Mouse (Mus musculus): ENCODE data around the gene Gpr3.

Gpr3 gene

DNA sequence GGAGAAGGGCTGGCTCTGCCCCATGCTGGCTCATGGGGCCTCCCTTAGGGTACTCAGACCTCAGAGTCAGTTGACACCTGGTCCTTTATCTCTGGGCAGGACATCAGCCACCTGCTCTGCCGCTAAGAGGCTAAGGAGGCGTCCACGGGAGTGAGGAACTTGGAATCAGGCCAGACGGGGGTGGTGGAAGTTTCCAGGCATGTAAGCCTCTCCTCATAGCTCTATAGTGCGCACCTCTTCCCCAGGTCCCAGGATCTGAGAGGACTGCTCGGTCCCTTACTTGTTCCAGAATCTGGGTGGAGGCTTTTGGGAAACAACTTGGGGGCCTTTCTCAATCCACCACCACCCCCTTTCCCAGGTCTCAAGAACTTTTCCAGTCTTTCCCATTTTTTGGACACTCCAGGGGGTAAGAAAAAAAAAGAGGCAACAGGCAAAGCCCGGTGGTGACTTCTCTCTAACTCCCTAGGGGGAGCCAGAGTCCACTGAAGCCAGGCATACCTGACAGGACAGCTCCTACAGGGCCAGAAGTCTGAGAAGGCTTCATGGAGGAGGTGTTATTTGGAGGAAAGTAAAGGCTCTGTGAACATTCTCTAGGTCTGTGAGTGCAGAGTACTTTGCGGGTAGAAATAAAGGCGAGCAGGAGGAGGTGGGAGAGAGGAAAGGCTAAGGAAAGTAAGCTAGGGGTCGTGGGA, 21.1 kb upstream of the Gpr3 start:
- DNase-seq (ENCODE audit: low read depth, low spot score) = no peak

DNA sequence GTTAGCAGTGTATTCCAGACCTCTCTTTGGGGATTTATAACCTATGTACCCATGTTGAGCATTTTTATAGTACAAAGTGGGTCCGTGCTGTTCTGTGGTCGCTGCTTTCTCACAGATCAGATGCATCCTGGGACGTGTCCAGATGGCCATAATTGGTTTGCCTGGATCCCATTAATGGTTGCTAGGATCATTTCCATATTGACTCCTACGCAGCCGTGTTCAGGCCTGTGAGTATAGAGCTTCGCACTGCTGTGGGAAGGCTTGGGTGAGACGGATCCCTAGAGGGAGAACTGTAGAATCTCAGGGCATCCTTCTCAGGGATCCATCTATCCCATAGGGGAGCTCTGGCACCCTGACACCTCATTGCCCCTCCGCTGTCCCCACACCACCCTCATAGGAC, 17.2 kb upstream of the Gpr3 start:
- no peak for DNase-seq (ENCODE audit: low read depth, low spot score)

DNA sequence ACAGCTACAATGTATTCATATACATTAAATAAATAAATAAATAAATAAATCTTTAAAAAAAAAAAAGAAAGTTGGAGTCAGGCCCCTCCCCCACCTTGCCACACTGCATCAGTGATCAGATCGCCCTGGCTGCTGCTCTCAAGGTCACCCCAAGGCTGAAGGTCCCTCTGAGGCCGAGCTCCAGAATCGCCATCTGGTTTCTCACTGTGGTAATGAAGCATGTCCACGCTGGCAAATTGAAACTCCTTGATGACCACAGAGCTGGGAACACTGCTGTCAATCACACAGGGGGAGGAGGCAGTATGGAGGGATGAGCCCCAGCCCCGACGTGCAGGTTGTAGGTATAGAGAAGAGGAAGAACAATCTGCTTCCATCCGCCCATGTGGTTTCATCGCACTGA, 15.3 kb upstream of the Gpr3 start:
- DNase-seq (ENCODE audit: low read depth, low spot score) = no peak

DNA sequence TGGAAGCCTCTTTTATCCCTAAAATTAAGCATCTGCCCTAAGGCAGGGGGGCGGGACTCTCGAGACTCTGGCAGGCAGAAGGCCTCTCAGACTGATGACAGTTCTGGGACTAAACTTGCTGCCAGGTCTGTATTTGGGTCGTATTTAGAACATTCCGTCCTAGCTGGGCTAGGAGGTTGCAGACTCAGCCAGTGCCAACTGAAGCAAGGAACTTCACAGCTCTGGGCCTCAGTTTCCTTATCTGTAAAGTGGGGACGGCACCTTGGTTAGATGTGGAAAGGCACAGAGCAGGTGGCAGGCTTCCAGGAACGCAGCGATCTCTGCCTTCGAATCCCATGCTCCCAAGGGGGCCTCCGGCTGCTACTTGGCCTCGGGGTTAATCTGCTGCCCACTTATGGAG, 13.7 kb upstream of the Gpr3 start:
- DNase-seq (ENCODE audit: low read depth, low spot score) = no peak

DNA sequence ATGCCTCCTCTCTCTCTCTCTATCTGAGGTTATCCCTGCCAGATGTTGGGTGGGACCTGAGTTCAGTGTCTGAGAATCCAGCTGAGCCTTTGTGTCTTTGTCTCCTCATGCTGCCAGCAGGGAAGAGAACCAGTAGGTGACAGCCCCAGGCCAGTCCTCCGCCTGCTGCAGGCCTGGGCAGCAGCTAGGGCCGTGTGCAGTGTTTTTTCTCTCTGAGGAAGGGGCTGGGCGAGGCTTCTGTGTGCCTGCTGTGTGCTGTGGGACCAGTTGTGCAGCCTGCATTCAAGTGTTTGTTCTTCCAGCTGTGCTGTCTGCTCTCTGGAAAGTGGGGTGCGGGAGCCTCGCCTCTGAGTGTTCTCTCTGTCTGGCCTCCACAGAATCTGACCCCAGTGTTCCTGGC, 11.5 kb upstream of the Gpr3 start:
- DNase-seq (ENCODE audit: low read depth, low spot score) = no peak

DNA sequence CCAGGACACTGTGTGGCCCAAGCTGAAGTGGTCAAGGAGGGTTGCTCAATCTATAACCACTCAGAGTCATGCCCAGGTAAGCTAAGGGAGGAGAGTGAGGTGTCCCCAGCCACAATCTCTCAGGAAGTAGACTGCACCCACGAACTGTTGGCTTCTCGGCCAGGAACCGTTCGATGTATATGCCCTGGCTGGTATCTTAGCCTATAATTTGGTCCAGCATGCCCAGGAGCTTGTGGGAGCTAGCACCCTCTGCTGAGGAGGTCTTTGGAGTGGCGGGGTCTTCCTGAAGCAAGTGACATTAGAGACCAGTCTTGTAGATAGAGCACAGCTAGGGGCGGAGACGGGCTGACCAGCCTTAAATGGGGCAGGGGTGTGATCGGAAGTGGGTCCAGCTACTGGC, 9.4 kb upstream of the Gpr3 start:
- no peak for DNase-seq (ENCODE audit: low read depth, low spot score)

DNA sequence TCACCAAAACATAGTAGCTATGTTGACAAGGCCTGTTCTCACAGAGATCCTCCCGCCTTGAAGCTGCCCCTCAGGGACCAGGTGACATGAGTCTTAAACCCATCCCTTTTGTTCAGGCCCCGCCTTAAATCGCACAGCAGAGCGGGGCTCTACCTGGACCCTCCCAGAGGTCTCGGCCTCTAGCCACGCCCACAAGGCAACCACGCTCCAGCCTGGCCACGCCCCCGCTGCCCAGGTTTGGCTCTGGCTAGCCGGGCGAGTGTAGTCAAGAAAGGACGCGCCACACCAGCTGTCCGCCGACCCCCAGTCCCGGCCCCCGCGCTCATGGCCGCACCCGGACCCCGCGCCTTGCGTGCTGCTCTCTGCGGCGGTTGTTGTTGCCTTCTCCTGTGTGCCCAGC, 8.3 kb upstream of the Gpr3 start:
- DNase-seq (ENCODE audit: low read depth, low spot score) = no peak

DNA sequence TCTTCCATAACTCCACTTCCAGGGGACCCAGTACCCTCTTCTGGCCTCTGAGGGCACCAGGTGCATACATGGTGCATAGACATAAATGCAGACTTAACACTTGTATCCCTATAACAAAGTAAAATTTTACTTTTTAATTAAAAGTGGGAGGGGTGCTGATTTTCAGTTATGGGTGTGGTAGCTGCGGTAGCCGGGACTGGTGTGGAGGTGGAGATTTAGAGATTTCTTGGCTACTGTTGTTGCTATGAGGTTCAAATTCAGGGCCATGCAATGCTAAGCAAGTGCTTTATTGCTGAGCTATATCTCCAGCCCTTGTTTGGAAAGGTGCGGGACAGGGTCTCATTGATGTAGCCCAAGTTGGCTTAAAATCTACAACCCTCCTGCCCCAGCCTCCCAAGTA, 6.4 kb upstream of the Gpr3 start:
- DNase-seq (ENCODE audit: low read depth, low spot score) = no peak

DNA sequence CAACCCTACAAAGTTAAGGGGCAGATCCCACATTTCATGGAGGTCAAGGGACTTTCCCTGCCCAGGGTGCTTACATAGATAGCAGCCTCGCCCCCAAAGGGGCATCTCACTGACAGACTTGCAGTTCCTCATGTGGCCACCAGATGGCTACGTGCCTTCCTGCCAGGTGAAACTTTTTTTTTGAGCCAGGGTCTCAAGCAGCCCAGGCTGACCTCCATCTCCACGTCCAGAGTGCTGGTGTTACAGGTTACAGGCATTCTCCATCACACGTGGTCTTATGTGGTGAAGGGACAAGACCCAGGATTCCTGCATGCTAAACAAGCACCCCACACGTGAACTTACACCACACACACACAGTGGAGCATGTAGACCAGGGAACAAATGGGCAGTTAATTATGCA, 5.3 kb upstream of the Gpr3 start:
- DNase-seq (ENCODE audit: low read depth, low spot score) = no peak

DNA sequence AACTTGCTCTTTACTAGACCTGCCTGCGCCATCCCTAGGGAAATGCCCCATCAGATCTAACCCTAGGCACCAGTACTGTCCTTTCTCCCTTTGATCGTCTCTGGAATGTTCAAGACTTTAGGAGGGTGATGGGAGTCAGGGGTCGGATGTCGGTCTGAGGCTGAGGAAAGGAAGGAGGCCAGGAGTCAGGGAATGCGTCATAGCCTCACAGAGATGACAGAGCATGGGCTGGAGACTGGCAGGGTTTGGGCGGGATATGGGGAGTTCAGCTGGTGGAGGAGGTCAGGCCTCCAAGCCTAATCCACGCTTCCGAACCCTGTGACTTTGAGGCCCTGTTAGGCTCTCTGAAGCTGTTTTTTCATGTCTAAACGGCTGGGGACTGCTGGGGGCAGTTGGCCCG, 1.3 kb upstream of the Gpr3 start:
- no peak for DNase-seq (ENCODE audit: low read depth, low spot score)

DNA sequence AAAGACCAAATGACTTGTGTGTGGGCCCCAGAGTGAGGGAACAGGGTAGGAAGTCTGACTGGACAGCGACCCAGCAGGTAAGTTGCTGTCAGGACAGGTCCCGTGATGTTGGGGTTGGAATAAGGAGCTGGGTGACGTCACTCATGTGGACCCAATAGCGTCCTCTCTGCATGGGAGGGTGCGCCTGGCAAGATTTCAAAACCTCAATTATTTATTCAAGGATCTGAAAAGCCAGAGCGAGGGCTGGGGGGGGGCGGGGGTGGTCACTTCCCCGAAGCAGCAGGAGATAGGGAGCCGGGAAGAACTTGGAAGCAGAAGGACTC, 893 bp upstream of the Gpr3 start:
- no peak for DNase-seq (ENCODE audit: low read depth, low spot score)

DNA sequence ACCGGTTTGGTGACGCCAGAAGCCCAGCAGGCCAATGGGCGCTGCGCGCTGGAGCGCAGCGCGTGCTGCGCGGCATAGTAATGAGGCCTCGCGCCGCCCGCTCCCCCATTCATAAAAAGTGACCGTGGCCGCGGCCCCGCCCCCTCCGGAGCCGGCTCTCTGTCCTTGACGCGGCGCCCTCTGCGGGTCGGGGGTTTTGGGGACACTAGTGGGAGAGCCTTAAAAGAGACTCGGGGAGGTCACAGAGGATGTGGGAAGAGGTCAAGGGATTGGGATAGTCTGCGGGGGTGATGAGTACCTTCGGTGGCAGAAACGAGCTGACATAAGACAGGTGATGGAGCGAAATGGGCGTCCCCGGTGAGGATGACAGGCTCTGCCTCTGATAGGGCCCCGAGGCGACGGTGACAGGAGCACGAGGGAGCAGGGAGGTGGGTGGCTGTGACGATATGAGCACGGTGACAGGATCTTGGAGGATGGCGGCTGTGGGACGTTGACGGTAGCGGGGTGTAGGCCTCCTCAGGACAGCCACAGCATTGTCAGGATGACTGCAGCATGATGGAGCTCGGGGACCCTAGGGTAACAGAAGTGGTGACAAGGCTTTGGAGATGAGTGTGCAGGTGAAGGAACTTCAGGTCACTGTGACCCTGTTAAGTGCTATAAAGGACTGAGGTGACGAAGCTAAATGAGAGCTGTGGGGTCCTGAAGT, 379 bp upstream of the Gpr3 start:
- no peak for DNase-seq (ENCODE audit: low read depth, low spot score)

DNA sequence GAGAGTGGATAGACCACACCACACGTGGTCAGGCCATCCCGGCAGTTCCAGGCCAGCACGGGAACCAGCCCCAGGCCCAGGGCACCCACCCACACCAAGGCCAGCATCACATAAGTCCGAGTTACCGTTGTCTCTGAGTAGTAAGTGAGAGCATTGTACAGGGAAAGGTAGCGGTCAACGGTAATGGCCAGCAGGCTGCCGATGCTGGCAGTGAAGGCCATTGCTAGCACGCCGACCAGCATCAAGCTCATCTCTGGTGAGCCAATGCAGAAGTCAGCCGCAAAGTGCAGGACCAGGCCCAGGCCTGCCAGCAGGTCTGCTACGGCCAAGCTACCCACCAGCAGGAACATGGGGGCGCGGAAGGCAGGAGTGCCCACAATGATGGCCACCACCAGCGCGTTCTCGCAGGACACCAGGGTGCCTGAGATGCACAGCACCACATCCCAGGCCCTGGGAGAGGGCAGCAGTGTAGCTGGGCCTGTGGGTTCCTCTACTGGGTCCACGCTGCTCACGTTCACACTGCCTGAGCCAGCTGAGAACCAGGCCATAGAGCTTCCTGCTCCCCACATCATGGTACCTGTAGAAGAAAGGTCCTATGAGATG, 1.4 kb downstream of the Gpr3 start:
- DNase-seq (ENCODE audit: low read depth, low spot score) = no peak

DNA sequence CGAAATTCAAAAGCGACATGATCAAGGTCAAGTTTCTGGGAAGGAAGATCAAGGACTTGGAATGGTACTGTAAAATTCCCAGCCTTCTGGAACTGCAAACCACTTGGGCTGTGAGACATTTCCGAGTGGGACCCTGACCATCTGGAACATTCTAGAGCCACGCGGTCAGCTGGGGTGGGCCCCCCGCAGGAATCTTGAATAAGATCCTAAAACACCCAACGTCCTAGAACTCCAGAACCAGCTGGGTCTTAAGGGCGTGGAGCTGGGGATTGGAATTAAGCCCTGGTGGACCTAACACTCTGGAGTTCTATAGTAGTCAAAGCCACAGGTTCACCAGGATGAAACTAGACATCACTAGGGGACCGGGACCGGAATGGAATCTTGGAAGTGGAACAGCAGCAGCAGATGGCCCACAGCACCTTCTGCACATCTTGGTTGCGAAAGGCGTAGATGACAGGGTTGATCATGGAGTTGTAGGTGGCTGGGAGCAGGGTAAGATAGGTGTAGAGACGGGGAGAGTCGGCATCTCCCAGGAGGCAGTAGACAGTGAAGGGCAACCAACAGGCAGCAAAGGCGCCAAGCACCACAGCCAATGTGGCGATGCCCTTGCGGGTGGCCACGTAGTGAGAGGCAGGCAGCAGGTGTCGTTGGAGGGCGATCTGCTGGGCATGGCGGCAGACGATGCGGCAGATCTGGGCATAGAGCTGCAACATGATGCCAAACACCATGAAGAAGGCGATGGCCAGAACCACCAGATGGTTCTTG, 2.1 kb downstream of the Gpr3 start:
- DNase-seq (ENCODE audit: low read depth, low spot score) = no peak

DNA sequence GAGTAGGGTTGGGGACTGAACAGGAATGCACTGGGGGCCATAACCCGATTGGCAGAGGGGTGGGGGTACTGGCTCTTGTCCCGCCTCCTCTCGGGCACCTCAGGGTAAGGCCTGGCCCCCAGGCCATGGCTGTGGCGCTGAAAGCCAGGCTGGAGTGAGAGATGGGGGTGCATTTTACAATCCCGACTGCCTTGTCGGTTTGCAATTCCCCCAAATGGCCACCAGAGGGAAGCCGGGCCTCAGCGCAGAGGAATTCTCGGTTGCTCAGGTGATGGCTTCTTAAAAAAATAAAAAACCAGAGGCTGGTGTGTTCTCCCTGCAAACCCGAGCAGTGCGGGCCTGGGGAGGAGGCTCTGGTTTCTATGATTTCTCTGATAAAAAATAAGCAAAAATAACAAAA, 3.0 kb downstream of the Gpr3 start:
- no peak for DNase-seq (ENCODE audit: low read depth, low spot score)

DNA sequence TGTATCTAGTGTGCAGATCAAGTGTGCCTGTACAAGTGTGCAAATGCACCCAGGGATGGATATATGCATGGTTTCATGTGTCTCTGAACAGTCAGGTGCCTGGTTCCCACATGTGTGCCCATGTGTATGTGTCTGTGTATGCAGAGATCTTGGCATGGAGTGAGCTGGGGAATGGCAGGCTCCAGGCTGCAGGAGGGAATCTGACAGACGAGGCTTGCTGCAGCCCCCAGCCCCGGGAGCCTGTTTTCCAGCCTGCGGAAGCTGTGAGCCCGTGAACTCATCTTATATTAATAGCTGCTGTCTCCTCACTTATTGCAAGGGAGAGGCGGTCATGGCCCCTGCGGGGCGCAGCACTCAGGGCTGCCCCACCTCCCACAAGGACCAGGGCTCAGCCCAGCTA, 8.0 kb downstream of the Gpr3 start:
- DNase-seq (ENCODE audit: low read depth, low spot score) = no peak

DNA sequence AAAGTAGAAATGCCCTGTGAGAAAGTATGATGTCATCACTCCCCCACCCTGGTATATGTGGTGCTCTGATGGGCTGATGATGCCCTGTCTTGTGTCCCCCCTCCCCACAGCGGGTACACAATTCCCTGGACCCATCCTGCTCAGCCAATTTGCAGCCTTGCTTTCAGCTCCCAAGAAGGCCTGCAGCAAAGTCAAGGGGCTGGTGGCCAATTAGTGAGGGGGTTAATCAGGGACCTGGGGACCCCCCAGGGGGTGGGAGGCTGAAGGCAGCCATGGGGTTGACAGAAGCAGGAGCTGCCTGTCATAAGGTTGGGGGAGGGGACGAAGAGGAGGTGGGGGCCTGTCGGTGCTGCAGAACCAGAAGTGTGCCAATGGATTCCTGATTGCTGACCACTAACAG, 8.7 kb downstream of the Gpr3 start:
- no peak for DNase-seq (ENCODE audit: low read depth, low spot score)

DNA sequence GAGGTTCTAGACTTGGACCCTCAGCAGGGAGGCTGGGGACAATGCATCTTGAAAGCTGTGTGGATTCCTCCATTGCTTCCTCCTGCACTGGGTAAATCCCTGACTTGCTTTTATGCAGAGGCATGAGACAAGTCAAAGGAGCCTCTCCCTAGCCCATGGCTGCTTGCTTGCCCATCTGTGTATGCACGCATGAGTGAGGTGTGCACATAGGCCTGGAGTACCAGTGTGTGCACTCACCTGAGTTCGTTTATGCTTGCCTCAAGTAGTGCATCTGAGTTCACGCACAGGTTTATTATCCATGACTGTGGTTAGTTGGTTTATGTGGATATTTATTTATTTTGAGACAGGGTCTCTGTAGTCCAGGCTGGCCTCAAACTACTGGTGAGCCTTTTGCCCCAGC, 10.1 kb downstream of the Gpr3 start:
- DNase-seq (ENCODE audit: low read depth, low spot score) = no peak

DNA sequence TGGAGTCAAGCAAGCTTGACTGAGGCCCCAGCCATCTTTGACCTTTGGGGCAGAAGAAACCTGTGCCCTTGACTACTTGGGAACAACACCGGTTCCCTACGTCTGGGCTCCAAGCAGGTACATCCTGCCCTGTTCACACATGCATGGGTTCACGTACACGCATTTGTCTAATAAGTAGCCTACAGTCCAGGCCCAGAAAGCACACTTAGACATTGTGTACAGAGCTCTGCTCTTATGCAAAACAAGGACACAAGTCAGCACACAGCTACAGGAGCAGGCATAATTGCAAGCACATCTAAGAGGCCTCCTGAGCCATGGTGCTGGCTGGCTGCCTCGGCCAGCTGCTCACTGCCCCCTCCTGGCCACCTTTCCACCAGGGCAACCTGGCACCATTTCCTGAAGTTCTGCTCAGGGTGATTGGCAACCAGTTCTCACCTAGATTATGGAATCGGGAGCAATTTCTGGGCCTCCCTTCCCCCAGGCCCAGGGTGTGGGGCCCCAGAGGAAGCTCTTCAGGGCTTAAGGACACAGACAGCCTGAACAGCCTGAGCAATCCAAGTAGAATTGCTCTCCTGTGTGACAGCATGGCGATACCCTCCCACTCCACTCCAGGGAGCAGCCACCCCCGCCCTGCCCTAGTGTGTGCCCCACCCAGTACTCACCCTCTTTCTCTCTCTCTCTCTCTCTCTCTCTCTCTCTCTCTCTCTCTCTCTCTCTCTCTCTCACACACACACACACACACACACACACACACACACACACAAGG, 11.1 kb downstream of the Gpr3 start:
- DNase-seq (ENCODE audit: low read depth, low spot score) = no peak

DNA sequence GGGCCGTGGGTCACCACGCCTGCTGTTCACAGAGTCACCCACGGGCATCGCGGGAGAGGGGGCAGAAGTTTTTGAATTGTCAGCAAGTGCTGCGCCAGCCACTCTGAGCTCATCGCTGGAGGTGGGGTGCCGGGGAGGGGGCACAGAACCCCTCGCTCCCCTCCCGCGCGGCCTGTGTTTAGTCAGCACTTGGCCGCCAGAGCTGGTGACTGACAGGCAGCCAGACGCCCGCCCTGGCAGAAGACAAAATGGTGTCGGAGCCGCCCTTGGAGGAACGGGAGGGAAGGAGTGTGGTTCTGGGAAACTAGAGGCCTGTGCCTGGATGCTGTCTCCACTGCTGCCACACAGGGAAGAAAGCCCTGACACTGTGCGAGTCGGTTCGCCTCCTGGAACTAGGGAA, 12.0 kb downstream of the Gpr3 start:
- no peak for DNase-seq (ENCODE audit: low read depth, low spot score)

DNA sequence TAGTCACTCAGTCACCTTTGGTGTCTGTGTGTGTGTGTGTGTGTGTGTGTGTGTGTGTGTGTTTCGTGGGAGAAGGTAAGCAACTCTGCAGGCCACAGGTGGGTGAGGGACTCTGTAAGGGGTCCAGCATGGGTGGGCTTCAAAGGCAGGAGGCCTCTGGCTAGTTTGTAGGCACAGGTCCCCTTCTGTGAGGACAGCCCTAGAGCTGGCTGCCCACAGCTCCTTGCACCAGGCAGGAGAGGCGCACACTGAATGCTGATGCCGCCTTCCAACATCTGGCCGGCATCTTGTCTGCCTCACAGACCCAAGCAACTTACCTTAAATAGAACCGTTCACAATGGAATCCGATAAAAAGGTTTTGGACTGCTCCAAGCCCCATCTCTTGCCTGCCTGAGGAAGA, 12.6 kb downstream of the Gpr3 start:
- DNase-seq (ENCODE audit: low read depth, low spot score) = no peak
